Mouse (Mus musculus) thymus, postnatal 14 days (tissue): ENCODE data around the gene Asxl1.

Source experiments
- DNase-seq: peaks from one replicate; pipeline ENCODE4 v3.0.0; 2021

Asxl1 gene

DNA sequence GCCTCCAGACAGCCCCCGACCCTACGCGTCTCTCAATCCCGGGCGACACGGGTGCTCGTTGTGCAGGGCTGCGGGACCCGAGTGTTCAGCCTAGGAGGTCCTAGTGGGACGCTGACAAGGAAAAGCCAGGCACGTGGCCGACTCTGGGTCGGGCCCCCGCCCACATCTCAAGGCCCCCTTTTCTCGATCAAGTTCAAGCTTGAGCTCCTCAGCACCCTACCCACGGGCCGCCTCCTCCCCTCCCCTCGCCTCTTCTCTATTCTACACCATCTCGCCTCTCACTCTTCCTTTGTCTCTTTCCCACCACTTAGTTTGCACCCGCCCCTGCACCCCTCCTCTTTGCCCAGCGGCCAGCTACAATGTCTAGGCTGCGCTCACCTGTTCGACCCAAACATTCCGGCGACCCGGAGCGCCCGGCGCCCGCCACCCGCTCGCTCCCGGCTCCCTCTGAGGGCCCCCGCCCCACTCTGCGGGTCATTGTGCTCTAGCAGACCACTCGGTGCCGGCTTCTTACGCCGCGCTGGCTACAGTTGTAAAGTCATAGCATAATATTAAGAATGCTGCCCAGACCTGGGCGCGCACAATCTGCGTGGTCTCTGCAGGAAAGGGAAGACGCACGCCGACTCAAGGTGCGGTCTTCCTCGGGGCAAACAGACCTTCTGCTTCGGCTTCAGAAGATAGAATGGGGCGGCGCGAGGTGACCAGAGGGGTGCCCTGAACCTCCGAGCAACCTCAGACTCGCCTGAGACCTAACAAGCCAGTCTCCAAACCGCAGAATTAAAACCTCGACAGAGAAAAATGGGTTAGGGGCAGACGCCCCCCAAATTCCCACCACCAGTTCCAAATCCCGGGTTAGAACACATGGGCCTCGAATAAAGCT is 99.7 kb downstream of the Asxl1 start:
- peak; percentile 25 for DNase-seq

DNA sequence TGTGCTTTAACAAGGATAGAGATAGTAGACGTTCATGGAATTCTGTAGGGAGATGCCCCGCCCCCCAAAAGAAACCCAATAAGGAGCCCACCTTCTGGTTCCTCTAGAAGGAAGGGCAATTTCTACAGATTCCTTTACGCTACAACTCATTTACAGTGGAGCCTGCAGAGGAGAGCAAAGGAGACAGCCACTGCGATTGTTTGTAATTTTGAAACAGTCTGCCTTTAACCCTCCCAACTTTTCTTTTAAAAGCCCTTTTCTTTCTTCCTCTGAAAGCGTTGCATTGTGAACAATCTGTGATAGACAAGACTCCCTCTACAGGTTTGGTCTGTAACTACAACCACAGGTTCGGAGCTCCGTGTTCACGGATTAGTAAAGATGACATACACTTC is 100.4 kb downstream of the Asxl1 start:
- peak; percentile 69 for DNase-seq

DNA sequence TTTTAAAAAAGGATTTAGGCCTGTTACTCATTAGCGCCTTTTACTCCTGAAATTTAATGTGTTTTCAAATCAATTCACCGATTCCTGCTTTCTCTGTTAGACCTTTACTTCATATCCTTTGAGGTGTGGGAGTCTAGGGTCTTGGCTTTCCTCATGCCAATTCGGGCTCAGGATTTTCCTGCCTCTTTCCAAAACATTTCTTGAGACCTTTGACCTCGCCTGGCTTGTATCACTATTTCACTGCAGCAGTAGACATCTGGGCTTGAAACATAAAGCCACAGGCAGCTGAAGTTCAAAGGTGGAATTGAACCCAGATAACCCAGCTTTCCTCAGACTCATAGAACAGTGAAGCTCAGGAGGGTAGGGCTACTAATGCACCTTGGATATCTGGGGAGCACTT is 100.8 kb downstream of the Asxl1 start:
- DNase-seq: no peak

DNA sequence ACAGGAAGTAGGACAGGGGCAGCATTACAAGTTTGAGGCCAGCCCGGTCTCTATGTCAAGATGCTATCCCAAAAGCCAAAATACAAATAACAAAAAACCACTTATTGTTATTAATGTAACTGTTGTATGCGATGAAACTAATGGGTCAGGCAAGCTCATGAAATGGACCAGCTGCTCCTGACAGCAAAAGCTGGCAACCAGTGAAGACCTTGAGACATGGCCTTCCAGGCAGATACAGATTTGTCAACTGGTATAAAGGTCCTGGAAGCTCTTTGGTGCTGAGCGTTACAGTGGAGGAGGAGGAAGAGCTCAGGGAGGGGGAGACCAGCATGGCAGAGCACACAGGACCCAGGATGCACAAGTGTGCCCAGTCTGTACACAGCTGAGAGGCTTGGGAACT is 102.1 kb downstream of the Asxl1 start:
- DNase-seq: no peak

DNA sequence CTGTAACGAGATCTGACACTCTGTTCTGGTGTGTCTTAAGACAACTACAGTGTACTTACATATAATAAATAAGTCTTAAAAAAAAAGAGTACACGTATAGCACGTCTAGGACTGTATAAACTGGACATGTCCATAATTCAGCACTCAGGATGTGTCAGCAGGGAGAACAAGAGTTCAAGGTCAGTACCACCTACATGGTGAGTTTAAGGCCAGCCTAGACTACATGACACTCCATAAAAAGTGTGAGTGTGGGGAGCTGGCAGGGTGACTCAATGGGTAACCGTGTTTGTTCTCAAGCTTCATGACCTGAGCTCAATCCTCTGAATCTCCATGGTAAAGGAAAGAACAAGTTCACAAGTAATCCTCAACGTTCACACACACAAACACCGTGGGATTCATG is 102.9 kb downstream of the Asxl1 start:
- DNase-seq: no peak
